Mouse (Mus musculus) layer of hippocampus, adult 18-20 months (tissue): ENCODE measurements at regions not wholly inside any gene's neighbourhood (a gene's known extent, or its start where the extent isn't known, plus 50 kb on each side); places are given as distances from the start of the nearest gene placed in this dataset.
A peak's percentile ranks its signal among the peaks of the same experiment; 100 is the strongest.

Experiments
- DNase-seq, 2 experiments: peaks; one replicate each; pipeline ENCODE4 v3.0.0; 2022; ENCODE audit warnings: low spot score in 2 of 2

DNA sequence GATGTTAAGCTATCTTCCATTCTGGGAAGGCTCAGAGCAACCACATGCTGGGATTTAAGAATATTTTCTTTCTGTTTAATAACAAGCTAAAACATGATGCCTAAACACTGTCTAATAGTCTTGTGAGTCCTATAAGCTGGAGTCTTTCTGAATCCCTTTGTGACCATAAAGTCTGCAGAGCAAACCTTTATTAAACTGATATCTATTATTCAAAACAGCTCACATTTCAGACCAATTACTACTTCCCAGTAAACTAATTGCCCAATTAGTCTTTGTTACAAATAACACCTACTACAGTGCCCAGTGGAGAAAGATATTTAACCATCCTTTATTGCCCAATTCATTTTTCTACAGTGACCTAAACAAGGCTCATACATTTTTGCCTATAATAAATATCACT, 277.7 kb downstream of the Stxbp6 start:
- DNase-seq, result no peak

DNA sequence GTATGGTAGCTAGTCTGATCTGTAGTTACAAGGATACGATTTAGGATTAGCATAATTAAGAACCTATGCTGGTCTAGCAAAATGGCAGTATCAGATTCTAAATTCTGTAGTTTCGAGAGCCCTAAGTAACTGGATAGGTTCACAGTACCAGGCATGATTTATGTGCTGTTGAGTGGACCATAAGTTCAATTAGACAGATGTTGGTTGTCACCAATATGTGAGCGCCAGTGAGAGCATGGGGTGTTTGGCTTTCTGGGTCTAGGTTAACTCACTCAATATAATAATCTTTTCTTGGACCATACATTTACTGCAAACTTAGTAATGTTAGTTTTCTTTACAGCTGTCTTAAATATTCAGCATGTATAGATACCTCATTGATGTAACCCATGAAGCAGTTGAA, 323.8 kb downstream of the Stxbp6 start:
- DNase-seq, result no peak

DNA sequence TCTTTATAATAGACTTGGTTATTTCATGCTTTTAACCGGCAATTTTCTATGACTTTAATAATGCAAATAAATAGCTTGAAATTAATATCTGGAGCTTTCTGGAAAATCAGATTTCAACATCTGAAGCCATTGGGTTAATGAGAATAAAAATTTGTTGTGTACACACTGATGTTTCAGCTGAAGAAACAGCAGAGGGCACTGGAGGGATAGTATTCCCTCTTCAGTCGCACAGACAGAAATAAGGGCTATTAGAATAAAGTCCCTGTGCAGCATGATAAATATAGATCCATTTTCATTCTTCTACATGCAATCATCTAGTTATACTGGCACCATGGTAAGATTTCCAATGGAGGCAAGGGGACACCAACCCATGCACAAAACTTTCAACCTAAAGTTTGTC, 347.7 kb downstream of the Stxbp6 start:
- peak in 1 of 2 experiments; percentile 44 for DNase-seq
